ENCODE assay signal across 8 mouse cellular contexts in genomic region chr14:27623368-27623767, GRCm38 (mm10). TPM values are rescaled to one million over a fixed set of nuclear protein-coding genes. Genes with fewer than 3 reads are reported as not detected.
DNase-seq lines count a peak whose midpoint lies in the region; ATAC-seq and TF ChIP-seq lines count a peak whose summit lies in the region.

No protein-coding gene starts in this region.

- no peak for TF ChIP-seq CTCF in liver, adult 2 months (IDR thresholded peaks at IDR 0.05; ENCODE audit: low read depth, low read length)

- H3K4me1 ChIP-seq in heart, embryonic 14.5 days (ENCODE audit: control insufficient read depth in 2 of 2, insufficient read depth in 2 of 2, low read length in 2 of 2), result 0 out of 4 replicates have a peak, but pooled peaks cover 0 to 3% of the 10 kb centered on the region in 2 experiments
- peaks cover 4% of the 10 kb centered on the region for H3K4me1 ChIP-seq in liver, adult 2 months (ENCODE audit: control insufficient read depth, insufficient read depth, low read length)
- peaks cover 8% of the 10 kb centered on the region; the same call in 1 of the 2 replicates for H3K4me1 ChIP-seq in neural tube, embryonic 12.5 days

- no peak overlapping the region for H3K9ac ChIP-seq in heart, embryonic 14.5 days (ENCODE audit: low read length)
- peak overlapping the region; percentile 12; the same call in 1 of the 2 replicates for H3K9ac ChIP-seq in liver, adult 2 months (ENCODE audit: low read depth, low read length)
- H3K9ac ChIP-seq in neural tube, embryonic 12.5 days, result peak overlapping the region; percentile 78; the same call in 1 of the 2 replicates

- no peak overlapping the region for H3K27ac ChIP-seq in heart, embryonic 14.5 days (replicated peaks in 1 of 2; ENCODE audit: control insufficient read depth in 1 of 2, insufficient read depth in 1 of 2, low read depth in 2 of 2, low read length in 2 of 2)
- H3K27ac ChIP-seq in liver, adult 2 months (replicated peaks; ENCODE audit: insufficient read depth, low read depth, low read length), result no peak overlapping the region
- no peak overlapping the region for H3K27ac ChIP-seq in neural tube, embryonic 12.5 days

- peaks cover 2% of the 10 kb centered on the region; the same call in 1 of the 2 replicates for H3K27me3 ChIP-seq in heart, embryonic 14.5 days (ENCODE audit: control insufficient read depth, insufficient read depth, low read length)
- H3K27me3 ChIP-seq in liver, adult 2 months (ENCODE audit: control insufficient read depth, insufficient read depth, low read length), result no peaks in the 10 kb centered on the region
- no peaks in the 10 kb centered on the region; the same call in 1 of the 2 replicates for H3K27me3 ChIP-seq in neural tube, embryonic 12.5 days (replicated peaks)

- H3K4me3 ChIP-seq in heart, embryonic 14.5 days (ENCODE audit: control insufficient read depth in 1 of 2, insufficient read depth in 1 of 2, low read depth in 1 of 2, low read length in 2 of 2), result peak overlapping the region; percentile 25 to 71
- peak overlapping the region; percentile 51 for H3K4me3 ChIP-seq in liver, adult 2 months (ENCODE audit: insufficient read depth, low read depth, low read length)
- H3K4me3 ChIP-seq in neural tube, embryonic 12.5 days, result peak overlapping the region; percentile 74

- H3K4me2 ChIP-seq in heart, embryonic 14.5 days (ENCODE audit: low read length), result peak overlapping the region; percentile 99
- H3K4me2 ChIP-seq in neural tube, embryonic 12.5 days (replicated peaks), result peak overlapping the region; percentile 88

- DNase-seq in adrenal gland, postnatal 10 days, result peak; percentile 49
- peak; percentile 68 for DNase-seq in embryo, embryonic 11 days
- peak; percentile 77 for DNase-seq in kidney, postnatal 14 days
- peak; percentile 88 for DNase-seq in liver, adult 2 months (ENCODE audit: extremely low read depth, low read depth, low spot score)
- no peak for DNase-seq in gastrocnemius, adult 8-10 months (ENCODE audit: low spot score in 2 of 2)

- ATAC-seq in heart, embryonic 14.5 days (ENCODE audit: insufficient number of reproducible peaks, insufficient read depth, low FRiP score, low read depth), result 0 out of 2 replicates have a peak, but pooled peaks have one; percentile 34
- peak; percentile 70 for ATAC-seq in neural tube, embryonic 12.5 days (ENCODE audit: low FRiP score, low read depth)
- no peak for ATAC-seq in megakaryocyte progenitor cell, adult 5-6 weeks (replicated peaks; ENCODE audit: poor library complexity)

- no peaks in the 10 kb centered on the region for H3K9me3 ChIP-seq in heart, embryonic 14.5 days (ENCODE audit: control insufficient read depth, low read length)
- H3K9me3 ChIP-seq in neural tube, embryonic 12.5 days, result no peaks in the 10 kb centered on the region

- TF ChIP-seq POLR2A in liver, adult 2 months (IDR thresholded peaks at IDR 0.05; ENCODE audit: extremely low read depth, insufficient read depth, low read length), result no peak

- H3K36me3 ChIP-seq in heart, embryonic 14.5 days (ENCODE audit: control insufficient read depth, insufficient read depth, low read length), result no peaks in the 10 kb centered on the region
- no peaks in the 10 kb centered on the region; the same call in 1 of the 2 replicates for H3K36me3 ChIP-seq in liver, adult 2 months (ENCODE audit: control insufficient read depth, insufficient read depth, low read length)
- no peaks in the 10 kb centered on the region for H3K36me3 ChIP-seq in neural tube, embryonic 12.5 days

- peaks cover 5% of the 10 kb centered on the region; the same call in 1 of the 2 replicates for H3K79me2 ChIP-seq in liver, adult 2 months (ENCODE audit: control insufficient read depth, insufficient read depth, low read length)

- WGBS in heart, embryonic 14.5 days, result 7% methylated on average over 10 of the region's 10 CpGs
- WGBS in liver, adult 2 months, result 7% methylated on average over 10 of the region's 10 CpGs
- WGBS in neural tube, embryonic 12.5 days, result 4% methylated on average over 10 of the region's 10 CpGs

RNA-seq across cellular contexts. Expression of gene Erc2, which starts 1.1 kb away (rescaled TPM):
- total RNA-seq in adrenal gland, postnatal 10 days (2021), result 1 to 10 TPM; 5.0 to 9.3 TPM
- 2.7 and 3.2 TPM in 2 replicates for polyA plus RNA-seq in heart, embryonic 14.5 days (2014; fragmentation: Nextera tagmentation; extraction: Ambion mirVana)
- 4.5 and 7.0 TPM in 2 replicates for total RNA-seq in liver, adult 2 months (2014; rRNA removed)
- 5.0 and 6.1 TPM in 2 replicates for polyA plus RNA-seq in liver, adult 2 months (2012; rRNA removed)
- polyA plus RNA-seq in neural tube, embryonic 12.5 days (2016; fragmentation: Nextera tagmentation; extraction: Ambion mirVana), result 33.1 and 35.7 TPM in 2 replicates
- 0.22 TPM in 1 of 2 replicates, not detected in the other for total RNA-seq in megakaryocyte progenitor cell, adult 5-6 weeks (2015)
- not detected in 2 replicates for total RNA-seq in megakaryocyte progenitor cell, adult 5-6 weeks (2017)
- total RNA-seq in gastrocnemius, adult 8-10 months (2022), result under 1 TPM in 3 of 4 experiments, not detected in 1; 0.19 to 0.70 (median 0.36) TPM

Comparison
In these comparisons a context has a peak if more than half of its experiments do, and no peak if none do; other contexts are left out.
1. DNase-seq: peak in adrenal gland, postnatal 10 days (single experiment), embryo, embryonic 11 days (single experiment), kidney, postnatal 14 days (single experiment) and liver, adult 2 months (single experiment); none in gastrocnemius, adult 8-10 months (0 of 2).
2. Peak in every context shown above with its lines, with median percentiles within 50 percentile points of each other: H3K4me3 ChIP-seq.